Mouse (Mus musculus) ES-Bruce4 (cell line): ENCODE data around the gene Gm44965. TPM values are rescaled to one million over a fixed set of nuclear protein-coding genes. Genes with fewer than 3 reads are reported as not detected.

ENCODE experiments used
- H3K27ac ChIP-seq: 2 replicates; pipeline ENCODE4 v1.5.1; 2012; ENCODE audit warnings: low read length, inconsistent platforms; ENCODE audit not compliant: insufficient read depth
- H3K27me3 ChIP-seq: 2 replicates; pipeline ENCODE4 v1.6.1; 2012; ENCODE audit warnings: mild to moderate bottlenecking, low read length, inconsistent platforms; ENCODE audit not compliant: control insufficient read depth, poor library complexity, insufficient read depth, severe bottlenecking
- H3K36me3 ChIP-seq: 2 replicates; pipeline ENCODE4 v1.6.1; 2012; ENCODE audit warnings: inconsistent platforms, mild to moderate bottlenecking, low read length, moderate library complexity; ENCODE audit not compliant: control insufficient read depth, poor library complexity, insufficient read depth, severe bottlenecking
- H3K4me1 ChIP-seq: one replicate; pipeline ENCODE4 v1.8.1; 2011; ENCODE audit warnings: low read length; ENCODE audit not compliant: control insufficient read depth, insufficient read depth
- H3K4me3 ChIP-seq: 2 replicates; pipeline ENCODE4 v1.5.1; 2011; ENCODE audit warnings: low read depth, mild to moderate bottlenecking, low read length
- H3K9ac ChIP-seq: 2 replicates; pipeline ENCODE4 v1.6.1; 2012; ENCODE audit warnings: low read depth, mild to moderate bottlenecking, inconsistent platforms; ENCODE audit not compliant: poor library complexity, severe bottlenecking
- H3K9me3 ChIP-seq: replicated peaks from 2 replicates; pipeline ENCODE4 v1.6.1; 2012; ENCODE audit warnings: mild to moderate bottlenecking, low read length, inconsistent platforms; ENCODE audit not compliant: control insufficient read depth, poor library complexity, insufficient read depth, severe bottlenecking
- CTCF ChIP-seq: IDR thresholded peaks from one replicate; pipeline ENCODE4 v1.8.1; 2011; ENCODE audit warnings: low read depth, low read length
- EP300 ChIP-seq: IDR thresholded peaks from 2 replicates; pipeline ENCODE4 v1.6.1; 2011; ENCODE audit warnings: low read depth, low read length; ENCODE audit not compliant: insufficient read depth
- POLR2A ChIP-seq: IDR thresholded peaks from one replicate; pipeline ENCODE4 v1.8.1; 2011; ENCODE audit warnings: low read length; ENCODE audit not compliant: insufficient read depth
- polyA plus RNA-seq: library from polyadenylated mRNA; stranded (reverse); fragments of >200 nt; gene quantifications from 2 replicates; pipeline ENCODE4 v1.2.4, GENCODE M21; 2011; ENCODE audit warnings: low read depth; ENCODE audit not compliant: missing spikeins, insufficient read depth, insufficient read length

Gm44965 gene
- polyA plus RNA-seq, 1 experiment: not detected

GRCm38 (mm10) chr6:48641391-48641790 lies 47.6 kb downstream of the Gm44965 start:
- no peaks in the 10 kb centered on the region for H3K9me3 ChIP-seq
- H3K27ac ChIP-seq: no peak overlapping the region
- H3K36me3 ChIP-seq: no peaks in the 10 kb centered on the region
- H3K4me3 ChIP-seq: no peak overlapping the region
- no peaks in the 10 kb centered on the region for H3K4me1 ChIP-seq
- H3K9ac ChIP-seq: no peak overlapping the region
- no peak for TF ChIP-seq POLR2A
- TF ChIP-seq CTCF: no peak
- no peaks in the 10 kb centered on the region for H3K27me3 ChIP-seq

- TF ChIP-seq EP300: no peak
- TF ChIP-seq CTCF: no peak
- no peak for TF ChIP-seq POLR2A
Measured at GRCm38 (mm10) chr6:48642764-48643292, 49.1 kb downstream of the Gm44965 start.

GRCm38 (mm10) chr6:48645660-48646308 lies 52.0 kb downstream of the Gm44965 start:
- TF ChIP-seq CTCF (peak; percentile 74), POLR2A (no peak)
- no peak overlapping the region for H3K27ac ChIP-seq
- H3K9ac ChIP-seq: no peak overlapping the region
- H3K4me3 ChIP-seq: no peak overlapping the region
- no peaks in the 10 kb centered on the region for H3K36me3 ChIP-seq
- no peaks in the 10 kb centered on the region for H3K4me1 ChIP-seq
- H3K27me3 ChIP-seq: no peaks in the 10 kb centered on the region
- H3K9me3 ChIP-seq: no peaks in the 10 kb centered on the region

More at GRCm38 (mm10) chr6:48642764-48643292, 49.1 kb downstream of the Gm44965 start:
- Histone ChIP-seq H3K27me3 (no peaks in the 10 kb centered on the region), H3K27ac (no peak overlapping the region), H3K9me3 (no peaks in the 10 kb centered on the region), H3K9ac (no peak overlapping the region), H3K4me1 (no peaks in the 10 kb centered on the region), H3K4me3 (no peak overlapping the region), H3K36me3 (no peaks in the 10 kb centered on the region)

GRCm38 (mm10) chr6:48646309-48646690 lies 52.6 kb downstream of the Gm44965 start:
- no peak overlapping the region for H3K27ac ChIP-seq
- TF ChIP-seq CTCF: no peak
- TF ChIP-seq EP300: no peak
- no peak for TF ChIP-seq POLR2A
- H3K27me3 ChIP-seq: no peaks in the 10 kb centered on the region

GRCm38 (mm10) chr6:48646995-48647394 lies 53.3 kb downstream of the Gm44965 start, which contains the start of gene Gimap8:
Gene Gimap8, plus strand, starts transcription at chr6:48647234.
- TF ChIP-seq EP300 (no peak), POLR2A (no peak), CTCF (peak; percentile 60)
- no peaks in the 10 kb centered on the region for H3K4me1 ChIP-seq
- H3K9me3 ChIP-seq: no peaks in the 10 kb centered on the region
- H3K4me3 ChIP-seq: no peak within 1 kb of the TSS
- no peaks in the 10 kb centered on the region for H3K27me3 ChIP-seq
- no peaks in the 10 kb centered on the region for H3K36me3 ChIP-seq
- H3K9ac ChIP-seq: no peak within 1 kb of the TSS
- H3K27ac ChIP-seq: no peak within 1 kb of the TSS

More at GRCm38 (mm10) chr6:48646309-48646690, 52.6 kb downstream of the Gm44965 start:
- H3K4me1 ChIP-seq: no peaks in the 10 kb centered on the region
- no peak overlapping the region for H3K4me3 ChIP-seq
- H3K9me3 ChIP-seq: no peaks in the 10 kb centered on the region
- no peak overlapping the region for H3K9ac ChIP-seq
- H3K36me3 ChIP-seq: no peaks in the 10 kb centered on the region

GRCm38 (mm10) chr6:48647611-48648010 lies 53.9 kb downstream of the Gm44965 start:
- no peaks in the 10 kb centered on the region for H3K27me3 ChIP-seq
- H3K4me3 ChIP-seq: no peak overlapping the region
- no peak overlapping the region for H3K27ac ChIP-seq
- no peak overlapping the region for H3K9ac ChIP-seq
- TF ChIP-seq EP300 (no peak), CTCF (no peak), POLR2A (no peak)
- H3K9me3 ChIP-seq: no peaks in the 10 kb centered on the region
- H3K4me1 ChIP-seq: no peaks in the 10 kb centered on the region
- H3K36me3 ChIP-seq: no peaks in the 10 kb centered on the region
